Mouse (Mus musculus): ENCODE data around the gene Hbb-bt. TPM values are rescaled to one million over a fixed set of nuclear protein-coding genes. Genes with fewer than 3 reads are reported as not detected.
"Not testable (repeated sequence)": the region's sequence is repeated elsewhere in the genome, so short reads cannot be mapped to it uniquely, and the experiment has no call there.

The Hbb-bt gene
- polyA plus RNA-seq, 1 experiment, result not detected

DNA sequence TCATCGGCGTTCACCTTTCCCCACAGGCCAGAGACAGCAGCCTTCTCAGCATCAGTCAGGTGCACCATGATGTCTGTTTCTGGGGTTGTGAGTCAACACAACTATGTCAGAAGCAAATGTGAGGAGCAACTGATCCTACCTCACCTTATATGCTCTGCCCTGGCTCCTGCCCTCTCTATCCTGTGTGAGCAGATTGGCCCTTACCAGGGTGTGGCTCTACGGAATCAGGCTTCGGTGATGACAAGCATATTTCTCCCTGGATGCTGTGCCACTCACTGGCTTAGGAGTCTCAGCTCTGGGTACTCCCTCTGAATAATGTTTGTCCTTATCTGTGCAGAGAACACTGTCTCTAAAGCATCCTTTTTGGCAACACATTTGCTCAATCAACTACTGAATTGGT, 14.0 kb upstream of the Hbb-bt start, which contains the start of gene Hbb-bs:
TSS of gene Hbb-bs (minus strand) at position 289 of the 400 bp plus-strand sequence.
- WGBS, result 93% methylated on average over 4 of the region's 4 CpGs
- Histone ChIP-seq H3K4me3 (ENCODE audit: insufficient read depth, low read depth, low read length) (no peak within 1 kb of the TSS), H3K27ac (ENCODE audit: insufficient read depth, low read depth, low read length) (no peak within 1 kb of the TSS), H3K4me1 (ENCODE audit: control insufficient read depth, insufficient read depth, low read length) (no peaks in the 10 kb centered on the region)
- no peak for TF ChIP-seq CTCF (IDR thresholded peaks at IDR 0.05; ENCODE audit: insufficient read depth, low read depth, low read length)
- no peak for TF ChIP-seq POLR2A (IDR thresholded peaks at IDR 0.05; ENCODE audit: insufficient read depth, low read depth, low read length)

- H3K27ac ChIP-seq (ENCODE audit: insufficient read depth, low read depth, low read length); H3K4me3 ChIP-seq (ENCODE audit: insufficient read depth, low read depth, low read length); H3K4me1 ChIP-seq (ENCODE audit: control insufficient read depth, insufficient read depth, low read length): not testable (repeated sequence)
- WGBS, result no CpG with 5 or more reads among the region's 2 CpGs
Observed at GRCm38 (mm10) chr7:103827139-103827538, 13.3 kb upstream of the Hbb-bt start.

- no peak for TF ChIP-seq POLR2A (IDR thresholded peaks at IDR 0.05; ENCODE audit: insufficient read depth, low read depth, low read length)
- TF ChIP-seq CTCF (IDR thresholded peaks at IDR 0.05; ENCODE audit: insufficient read depth, low read depth, low read length), result no peak
- Histone ChIP-seq H3K4me3 (ENCODE audit: insufficient read depth, low read depth, low read length) (no peak overlapping the region), H3K27ac (ENCODE audit: insufficient read depth, low read depth, low read length) (no peak overlapping the region), H3K4me1 (ENCODE audit: control insufficient read depth, insufficient read depth, low read length) (no peaks in the 10 kb centered on the region)
- WGBS, result 66% methylated on average over 3 of the region's 3 CpGs
Observed at GRCm38 (mm10) chr7:103826255-103826887, 12.6 kb upstream of the Hbb-bt start.

DNA sequence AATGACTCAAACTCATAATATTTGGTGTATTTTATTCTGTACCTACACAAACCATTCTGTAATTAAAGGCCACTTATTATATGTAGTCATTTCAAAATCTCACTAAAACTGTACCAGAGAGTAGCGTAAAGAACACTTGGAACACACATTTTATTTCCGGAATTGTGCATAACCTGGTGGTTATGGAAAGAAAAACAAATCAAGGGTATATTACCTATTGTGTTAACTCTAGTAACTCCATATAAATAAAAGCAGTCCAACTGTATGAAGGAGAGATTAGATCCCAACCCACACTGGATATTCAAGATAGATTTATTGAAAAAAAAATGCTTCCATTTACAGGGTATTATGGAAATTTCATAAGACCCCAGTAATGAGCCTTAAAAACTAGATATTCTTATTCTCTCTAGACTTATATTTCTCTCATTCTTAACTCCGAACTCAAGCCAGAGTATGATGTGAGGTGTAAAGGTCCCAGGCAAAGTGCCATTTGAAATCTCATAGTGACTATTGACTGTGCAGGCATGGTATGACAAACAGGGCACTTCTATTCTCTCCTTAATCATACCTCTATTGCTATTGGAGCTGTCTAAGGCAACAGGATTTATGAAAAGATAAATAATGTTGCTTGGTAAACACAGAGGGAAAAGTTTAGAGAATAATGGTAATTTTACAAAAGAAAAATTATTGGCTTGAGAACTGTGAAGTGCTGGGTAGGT, 11.9 kb upstream of the Hbb-bt start:
- no peak for TF ChIP-seq CTCF (IDR thresholded peaks at IDR 0.05; ENCODE audit: insufficient read depth, low read depth, low read length)
- no peak for TF ChIP-seq POLR2A (IDR thresholded peaks at IDR 0.05; ENCODE audit: insufficient read depth, low read depth, low read length)
- WGBS, result 90% methylated on average over 3 of the region's 3 CpGs
- Histone ChIP-seq H3K4me3 (ENCODE audit: insufficient read depth, low read depth, low read length) (no peak overlapping the region), H3K27ac (ENCODE audit: insufficient read depth, low read depth, low read length) (no peak overlapping the region), H3K4me1 (ENCODE audit: control insufficient read depth, insufficient read depth, low read length) (no peaks in the 10 kb centered on the region)

DNA sequence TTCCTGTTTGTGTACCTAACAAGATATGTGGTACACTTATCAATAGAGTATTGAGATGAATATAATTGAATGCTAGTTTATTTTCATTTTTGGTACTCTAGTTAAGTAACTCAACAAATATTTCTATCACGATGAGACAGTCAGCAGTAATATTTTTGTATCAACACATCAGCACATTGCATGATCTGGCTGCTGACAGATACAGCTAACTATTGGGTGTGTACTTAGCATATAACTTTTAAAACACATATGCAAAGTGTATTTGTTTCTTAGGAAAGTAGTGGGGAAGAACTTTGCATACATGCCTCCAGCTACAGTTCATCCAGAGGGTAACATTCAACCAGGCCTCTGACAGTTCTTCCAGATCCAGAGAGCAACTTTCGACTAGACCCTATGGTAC, 10.8 kb upstream of the Hbb-bt start:
- Histone ChIP-seq H3K4me3 (ENCODE audit: insufficient read depth, low read depth, low read length) (no peak overlapping the region), H3K4me1 (ENCODE audit: control insufficient read depth, insufficient read depth, low read length) (no peaks in the 10 kb centered on the region), H3K27ac (ENCODE audit: insufficient read depth, low read depth, low read length) (no peak overlapping the region)
- WGBS, result 86% methylated on average over 2 of the region's 2 CpGs
- TF ChIP-seq POLR2A (IDR thresholded peaks at IDR 0.05; ENCODE audit: insufficient read depth, low read depth, low read length) (no peak), CTCF (IDR thresholded peaks at IDR 0.05; ENCODE audit: insufficient read depth, low read depth, low read length) (no peak)

DNA sequence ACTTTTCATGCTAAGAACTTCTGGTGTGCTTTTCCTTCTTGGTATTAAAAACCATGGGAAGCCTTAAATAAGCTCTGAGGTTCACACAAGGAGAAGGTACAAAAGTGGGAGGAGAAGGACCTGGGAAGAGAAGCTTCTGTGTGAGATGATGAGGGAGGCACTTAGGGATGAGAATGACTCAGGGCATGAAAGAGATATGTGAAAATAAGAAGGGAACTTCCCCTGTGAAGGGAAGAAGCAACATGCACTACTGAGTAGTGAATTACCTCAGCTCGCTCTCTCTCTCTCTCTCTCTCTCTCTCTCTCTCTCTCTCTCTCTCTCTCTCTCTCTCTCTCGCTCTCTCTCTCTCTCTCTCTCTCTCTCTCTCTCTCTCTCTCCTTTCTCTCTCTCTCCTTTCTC, 1.3 kb upstream of the Hbb-bt start:
- WGBS, result 100% methylated on average over 1 of the region's 2 CpGs
- not testable (repeated sequence) for H3K27ac ChIP-seq (ENCODE audit: insufficient read depth, low read depth, low read length); H3K4me3 ChIP-seq (ENCODE audit: insufficient read depth, low read depth, low read length); H3K4me1 ChIP-seq (ENCODE audit: control insufficient read depth, insufficient read depth, low read length)

DNA sequence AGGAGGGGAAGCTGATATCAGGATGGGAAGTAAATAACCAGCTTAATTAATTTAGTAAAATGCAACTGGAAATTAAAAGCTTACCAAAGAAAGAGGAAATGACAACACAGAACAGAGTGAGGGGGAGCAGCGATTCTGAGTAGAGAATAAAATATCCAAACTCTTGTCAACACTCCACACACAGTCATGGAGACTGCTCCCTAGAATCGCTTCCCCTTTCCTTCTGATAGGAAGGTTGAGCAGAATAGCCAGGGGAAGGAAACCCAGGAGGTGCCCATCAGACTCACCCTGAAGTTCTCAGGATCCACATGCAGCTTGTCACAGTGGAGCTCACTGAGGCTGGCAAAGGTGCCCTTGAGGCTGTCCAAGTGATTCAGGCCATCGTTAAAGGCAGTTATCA, 644 bp downstream of the Hbb-bt start:
- H3K27ac ChIP-seq (ENCODE audit: insufficient read depth, low read depth, low read length); H3K4me1 ChIP-seq (ENCODE audit: control insufficient read depth, insufficient read depth, low read length); H3K4me3 ChIP-seq (ENCODE audit: insufficient read depth, low read depth, low read length): not testable (repeated sequence)
- no CpG with 5 or more reads among the region's 3 CpGs for WGBS

- no peak overlapping the region for H3K27ac ChIP-seq (ENCODE audit: insufficient read depth, low read depth, low read length)
- no peak overlapping the region for H3K4me3 ChIP-seq (ENCODE audit: insufficient read depth, low read depth, low read length)
- no peaks in the 10 kb centered on the region for H3K4me1 ChIP-seq (ENCODE audit: control insufficient read depth, insufficient read depth, low read length)
- WGBS, result 76% methylated on average over 1 of the region's 1 CpGs
- no peak for TF ChIP-seq POLR2A (IDR thresholded peaks at IDR 0.05; ENCODE audit: insufficient read depth, low read depth, low read length)
- no peak for TF ChIP-seq CTCF (IDR thresholded peaks at IDR 0.05; ENCODE audit: insufficient read depth, low read depth, low read length)
Observed at GRCm38 (mm10) chr7:103812174-103812573, 1.6 kb downstream of the Hbb-bt start.

- H3K27ac ChIP-seq (ENCODE audit: insufficient read depth, low read depth, low read length), result no peak overlapping the region
- 92% methylated on average over 1 of the region's 1 CpGs for WGBS
- H3K4me1 ChIP-seq (ENCODE audit: control insufficient read depth, insufficient read depth, low read length), result no peaks in the 10 kb centered on the region
- no peak overlapping the region for H3K4me3 ChIP-seq (ENCODE audit: insufficient read depth, low read depth, low read length)
- TF ChIP-seq CTCF (IDR thresholded peaks at IDR 0.05; ENCODE audit: insufficient read depth, low read depth, low read length), result no peak
- no peak for TF ChIP-seq POLR2A (IDR thresholded peaks at IDR 0.05; ENCODE audit: insufficient read depth, low read depth, low read length)
Observed at GRCm38 (mm10) chr7:103811223-103811845, 2.5 kb downstream of the Hbb-bt start.

Data from olfactory bulb, adult 2 months (tissue).